Mouse (Mus musculus): ENCODE results near the gene Vmn2r68. TPM values are rescaled to one million over a fixed set of nuclear protein-coding genes. Genes with fewer than 3 reads are reported as not detected.

The Vmn2r68 gene
- total RNA-seq (2023): not detected

DNA sequence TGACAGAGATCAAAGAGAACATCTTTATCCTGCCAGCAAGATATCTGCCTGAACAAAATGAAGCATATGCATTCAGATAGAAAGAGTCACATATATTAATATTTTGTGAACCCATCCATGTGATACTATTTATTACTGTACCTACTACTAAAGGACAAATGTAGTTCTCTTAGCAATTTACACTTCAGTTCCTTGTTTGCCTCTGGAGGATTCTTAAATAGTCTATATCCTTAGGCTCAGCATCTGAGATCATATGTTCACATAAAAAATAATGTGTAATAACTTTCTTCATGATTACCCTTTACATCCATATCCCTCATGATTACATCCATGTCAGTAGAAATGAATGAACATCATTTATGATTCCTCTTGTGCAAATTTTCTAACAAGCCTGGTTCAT is at the start of gene Vmn2r68:
TSS of gene Vmn2r68 (minus strand) at position 101 of the 400 bp plus-strand sequence.

Other genes with a start within 250 kb of the Vmn2r68 start
- not detected for gene Vmn2r66, start 225.5 kb downstream of the Vmn2r68 start, total RNA-seq (2023)
- gene Vmn2r67, start 81.8 kb downstream of the Vmn2r68 start, total RNA-seq (2023): not detected
- not detected for gene Vmn2r69, start 178.1 kb upstream of the Vmn2r68 start, total RNA-seq (2023)